Mouse (Mus musculus) limb, embryonic 13.5 days (tissue): ENCODE results near the gene Il24. TPM values are rescaled to one million over a fixed set of nuclear protein-coding genes. Genes with fewer than 3 reads are reported as not detected.

Experiments used
- ATAC-seq: fragments of 200-750 bp; cut with Nextera tagmentation; 2 replicates; pipeline ENCODE4 v1.8.0; 2017; ENCODE audit warnings: low read depth, moderate number of reproducible peaks, moderate TSS enrichment; ENCODE audit not compliant: low FRiP score
- H3K27ac ChIP-seq: fragments of 300-500 bp; sonication (generic); 2 replicates; pipeline ENCODE4 v1.5.1; 2015; ENCODE audit warnings: inconsistent platforms, mild to moderate bottlenecking, moderate library complexity
- H3K27me3 ChIP-seq: fragments of 300-500 bp; sonication (generic); 2 replicates; pipeline ENCODE4 v1.6.1; 2015; ENCODE audit warnings: mild to moderate bottlenecking, inconsistent platforms
- H3K36me3 ChIP-seq: fragments of 300-500 bp; sonication (generic); 2 replicates; pipeline ENCODE4 v1.6.1; 2015; ENCODE audit warnings: inconsistent platforms, mild to moderate bottlenecking, moderate library complexity
- H3K4me1 ChIP-seq: fragments of 300-500 bp; sonication (generic); 2 replicates; pipeline ENCODE4 v1.6.1; 2015; ENCODE audit warnings: inconsistent platforms
- H3K4me2 ChIP-seq: fragments of 300-500 bp; sonication (generic); replicated peaks from 2 replicates; pipeline ENCODE4 v1.6.1; 2015; ENCODE audit warnings: inconsistent platforms, mild to moderate bottlenecking, moderate library complexity
- H3K4me3 ChIP-seq: fragments of 300-500 bp; sonication (generic); 2 replicates; pipeline ENCODE4 v1.5.1; 2015; ENCODE audit warnings: moderate library complexity, mild to moderate bottlenecking, inconsistent platforms
- H3K9ac ChIP-seq: fragments of 300-500 bp; sonication (generic); 2 replicates; pipeline ENCODE4 v1.6.1; 2015; ENCODE audit warnings: mild to moderate bottlenecking, inconsistent platforms
- H3K9me3 ChIP-seq: fragments of 300-500 bp; sonication (generic); 2 replicates; pipeline ENCODE4 v1.6.1; 2016; ENCODE audit warnings: inconsistent platforms
- WGBS: fragments of 180-500 bp; shearing (Covaris S2); methylation state at CpG from one replicate; pipeline ENCODE4 v1.1.7; 2015; 5-methylcytosine and 5-hydroxymethylcytosine counted together
- polyA plus RNA-seq: library from polyadenylated mRNA; unstranded; fragments of >200 nt; fragmentation: Nextera tagmentation; extraction: Ambion mirVana; gene quantifications from 2 replicates; pipeline ENCODE4 v1.2.1, GENCODE M21; 2015

The Il24 gene
- polyA plus RNA-seq, 1 experiment from 2014 or later, result not detected

DNA sequence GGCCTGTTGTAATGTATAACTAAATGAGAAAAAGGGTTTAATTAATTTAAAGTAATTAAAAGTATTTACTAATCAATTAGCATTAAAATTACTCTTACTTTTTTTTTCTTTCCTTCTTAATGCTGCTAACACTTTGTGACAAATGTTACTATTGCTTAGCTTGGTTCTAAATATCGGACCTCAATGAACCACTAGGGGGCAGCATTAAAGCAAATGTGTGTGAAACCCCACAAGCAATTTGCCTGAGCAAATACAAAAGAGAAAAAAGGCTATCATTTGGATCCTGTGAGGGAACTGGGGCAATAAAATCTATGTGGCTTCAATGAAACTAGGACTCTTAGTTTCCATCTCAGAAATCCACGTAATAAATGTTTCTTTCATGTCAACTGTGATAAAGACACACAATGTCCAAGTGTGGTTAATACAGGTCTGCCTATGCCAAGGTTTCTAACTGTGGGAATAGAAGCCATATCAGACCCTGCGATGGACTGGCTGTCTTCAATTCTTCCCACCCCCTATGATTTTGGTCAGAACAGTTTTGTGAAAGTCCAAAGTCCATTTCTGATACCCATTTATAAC lies 10.2 kb downstream of the Il24 start:
- H3K4me1 ChIP-seq, result peaks cover 7% of the 10 kb centered on the region; the same call in 1 of the 2 replicates
- H3K36me3 ChIP-seq, result no peaks in the 10 kb centered on the region
- no peak overlapping the region for H3K4me2 ChIP-seq
- H3K9me3 ChIP-seq, result no peaks in the 10 kb centered on the region
- peaks cover 33% of the 10 kb centered on the region for H3K27me3 ChIP-seq
- ATAC-seq, result no peak
- no peak overlapping the region for H3K4me3 ChIP-seq
- WGBS, result 22% methylated on average over 3 of the region's 3 CpGs
- no peak overlapping the region for H3K9ac ChIP-seq
- no peak overlapping the region for H3K27ac ChIP-seq

DNA sequence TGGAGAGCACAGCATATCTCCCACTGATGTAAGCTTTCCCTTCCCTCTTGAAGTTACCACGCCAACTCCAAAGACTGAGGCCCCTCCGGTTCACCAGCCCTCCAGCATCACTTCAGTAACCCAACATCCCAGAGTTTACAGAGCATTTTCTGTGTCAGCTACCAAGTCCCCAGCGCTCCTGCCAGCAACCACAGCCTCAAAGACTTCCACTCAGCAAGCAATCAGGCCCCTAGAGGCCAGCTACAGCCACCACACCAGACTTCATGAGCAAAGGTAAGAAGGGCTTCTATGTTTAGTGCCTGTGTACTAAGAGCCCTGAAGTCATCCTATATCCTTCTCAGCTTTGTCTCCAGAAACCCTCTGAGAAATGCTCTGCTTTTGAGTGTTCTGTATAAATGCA lies 11.3 kb downstream of the Il24 start:
- H3K4me3 ChIP-seq, result no peak overlapping the region
- H3K4me1 ChIP-seq, result peaks cover 7% of the 10 kb centered on the region; the same call in 1 of the 2 replicates
- no peak overlapping the region for H3K4me2 ChIP-seq
- no peaks in the 10 kb centered on the region for H3K9me3 ChIP-seq
- 63% methylated on average over 3 of the region's 3 CpGs for WGBS
- no peak for ATAC-seq
- H3K27ac ChIP-seq, result no peak overlapping the region
- peaks cover 33% of the 10 kb centered on the region for H3K27me3 ChIP-seq
- no peak overlapping the region for H3K9ac ChIP-seq
- H3K36me3 ChIP-seq, result no peaks in the 10 kb centered on the region

DNA sequence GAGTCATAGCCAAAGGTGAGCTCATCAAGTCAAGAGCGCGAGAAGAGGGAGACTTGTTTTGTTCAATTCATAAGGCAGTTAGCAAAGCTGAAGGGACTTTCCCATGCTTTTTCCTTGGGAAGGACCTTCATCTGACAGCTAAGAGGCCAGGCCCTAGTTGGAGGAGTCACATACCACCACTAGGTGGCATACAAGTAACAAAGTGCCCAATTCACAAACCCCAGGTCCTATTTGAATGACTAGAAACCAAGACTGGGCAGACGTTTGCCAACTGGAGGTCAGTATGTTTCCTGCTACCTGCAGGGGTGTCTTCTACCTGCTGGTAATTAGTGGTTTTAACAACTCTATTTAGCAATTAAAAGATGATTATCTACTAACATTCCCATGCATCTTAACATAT lies 12.1 kb downstream of the Il24 start:
- peaks cover 27% of the 10 kb centered on the region for H3K27me3 ChIP-seq

DNA sequence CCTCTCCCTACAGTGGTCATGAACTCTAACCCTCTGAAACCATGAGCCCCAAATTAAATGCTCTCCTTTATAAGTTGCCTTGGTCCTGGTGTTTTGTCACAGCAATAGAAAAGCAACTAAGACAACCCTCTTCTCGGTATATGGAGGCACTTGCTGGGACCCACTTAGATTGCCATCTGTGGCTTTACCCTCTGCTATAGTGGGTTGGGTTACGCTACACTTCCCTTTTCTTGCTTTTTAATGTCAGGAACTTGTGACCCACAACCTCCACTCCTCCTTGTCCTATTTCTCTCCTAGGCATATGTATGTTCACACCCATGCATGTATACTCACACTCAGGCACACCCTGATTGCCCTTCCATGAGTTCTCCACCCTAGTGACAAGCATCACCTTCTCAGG lies 14.3 kb downstream of the Il24 start:
- no peaks in the 10 kb centered on the region for H3K36me3 ChIP-seq
- ATAC-seq, result no peak
- H3K4me3 ChIP-seq, result no peak overlapping the region
- H3K4me1 ChIP-seq, result peaks cover 2% of the 10 kb centered on the region; the same call in 1 of the 2 replicates
- H3K4me2 ChIP-seq, result no peak overlapping the region
- H3K27me3 ChIP-seq, result peaks cover 9% of the 10 kb centered on the region
- 83% methylated on average over 2 of the region's 2 CpGs for WGBS
- no peak overlapping the region for H3K27ac ChIP-seq
- H3K9me3 ChIP-seq, result no peaks in the 10 kb centered on the region
- no peak overlapping the region for H3K9ac ChIP-seq

More for the DNA sequence above, 12.1 kb downstream of the Il24 start:
- Histone ChIP-seq H3K27ac (no peak overlapping the region), H3K4me1 (peaks cover 7% of the 10 kb centered on the region; the same call in 1 of the 2 replicates), H3K4me3 (no peak overlapping the region), H3K9me3 (no peaks in the 10 kb centered on the region), H3K36me3 (no peaks in the 10 kb centered on the region), H3K4me2 (no peak overlapping the region), H3K9ac (no peak overlapping the region)
- no peak; the same call in 1 of the 2 replicates for ATAC-seq
- WGBS, result 49% methylated on average over 3 of the region's 3 CpGs

DNA sequence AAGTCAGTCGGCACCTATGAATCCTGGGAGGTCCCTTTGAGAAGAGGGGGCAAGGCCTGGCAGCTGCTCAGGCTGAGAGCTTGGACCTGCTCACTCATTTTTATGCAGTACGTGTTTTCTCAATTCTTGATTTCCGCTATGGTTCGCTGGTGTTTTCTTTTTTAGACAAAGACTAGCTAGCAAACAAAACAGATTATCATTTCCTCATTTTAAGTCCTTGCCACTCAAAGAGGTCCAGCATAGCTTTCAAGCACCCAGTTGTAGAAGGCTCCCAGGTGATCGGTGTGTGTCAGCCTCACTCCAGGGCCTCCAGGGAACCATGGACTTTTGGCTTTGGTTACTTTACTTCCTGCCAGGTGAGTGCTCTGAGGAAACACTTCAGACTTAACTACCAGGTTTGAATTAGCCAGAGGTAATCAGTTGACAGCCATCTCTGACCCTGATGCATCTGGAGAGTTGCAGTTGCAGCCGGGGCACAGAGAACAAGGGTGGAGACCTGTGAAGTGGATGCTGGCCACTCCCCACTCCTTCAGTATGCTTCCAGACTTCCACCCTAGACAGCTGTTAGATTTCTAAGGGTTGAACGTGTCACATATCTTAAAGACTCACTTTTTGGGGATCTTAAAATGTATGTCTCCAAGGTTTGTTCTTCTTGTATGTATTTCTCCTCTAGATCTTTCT lies 21.6 kb downstream of the Il24 start, which contains the start of gene Fcmr:
Fcmr (plus strand) TSS at position 129 of the 681 bp plus-strand sequence.
- 75% methylated on average over 7 of the region's 7 CpGs for WGBS
- Histone ChIP-seq H3K27ac (no peak within 1 kb of the TSS), H3K36me3 (no peaks in the 10 kb centered on the region), H3K4me3 (no peak within 1 kb of the TSS), H3K27me3 (no peaks in the 10 kb centered on the region), H3K4me1 (no peaks in the 10 kb centered on the region), H3K9ac (no peak within 1 kb of the TSS), H3K4me2 (no peak within 1 kb of the TSS), H3K9me3 (no peaks in the 10 kb centered on the region)
- ATAC-seq, result no peak

DNA sequence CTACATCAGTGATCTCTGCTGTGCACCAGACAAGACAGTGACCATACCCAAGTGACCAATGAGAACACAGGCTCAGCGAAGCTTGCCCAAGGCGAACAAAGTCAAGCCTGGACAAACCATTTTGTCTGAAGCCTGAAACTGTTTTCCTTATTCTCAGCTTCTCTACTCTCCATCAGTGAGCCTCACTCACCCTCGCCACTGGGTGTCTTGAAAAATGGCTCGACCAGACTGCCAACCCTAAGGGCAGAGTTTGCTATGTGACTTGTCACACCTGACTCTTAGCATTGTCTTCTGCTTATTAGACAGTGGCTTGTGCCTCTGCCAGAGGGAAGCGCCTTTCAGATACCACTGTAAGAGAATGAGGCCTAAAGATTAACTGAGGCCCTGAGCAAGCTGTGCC lies 22.5 kb downstream of the Il24 start:
- H3K4me1 ChIP-seq, result no peaks in the 10 kb centered on the region
- H3K36me3 ChIP-seq, result no peaks in the 10 kb centered on the region
- WGBS, result 91% methylated on average over 5 of the region's 5 CpGs
- no peaks in the 10 kb centered on the region for H3K9me3 ChIP-seq
- no peak overlapping the region for H3K4me3 ChIP-seq
- no peak for ATAC-seq
- H3K4me2 ChIP-seq, result no peak overlapping the region
- no peak overlapping the region for H3K9ac ChIP-seq
- no peak overlapping the region for H3K27ac ChIP-seq
- no peaks in the 10 kb centered on the region for H3K27me3 ChIP-seq

DNA sequence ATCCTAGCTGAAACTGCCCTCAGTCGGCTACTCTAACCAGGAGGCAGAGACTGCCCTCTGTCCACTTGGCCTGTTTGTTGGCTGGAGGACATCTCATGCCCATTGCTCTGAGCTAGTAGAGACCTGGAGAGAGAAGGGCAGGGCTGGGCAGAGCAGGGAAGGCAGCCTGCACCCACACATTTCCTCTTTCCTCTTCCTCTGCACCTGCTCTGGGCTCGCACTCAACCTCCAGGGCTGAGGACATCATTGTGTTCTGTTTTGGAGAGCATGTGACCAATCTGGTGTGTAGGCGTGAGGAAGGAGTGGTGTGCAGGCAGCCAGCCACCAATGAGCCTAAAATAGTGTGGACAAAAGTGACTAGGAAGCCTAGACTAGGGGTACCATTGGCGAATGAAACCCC lies 23.0 kb downstream of the Il24 start:
- 82% methylated on average over 4 of the region's 4 CpGs for WGBS
- ATAC-seq, result no peak

DNA sequence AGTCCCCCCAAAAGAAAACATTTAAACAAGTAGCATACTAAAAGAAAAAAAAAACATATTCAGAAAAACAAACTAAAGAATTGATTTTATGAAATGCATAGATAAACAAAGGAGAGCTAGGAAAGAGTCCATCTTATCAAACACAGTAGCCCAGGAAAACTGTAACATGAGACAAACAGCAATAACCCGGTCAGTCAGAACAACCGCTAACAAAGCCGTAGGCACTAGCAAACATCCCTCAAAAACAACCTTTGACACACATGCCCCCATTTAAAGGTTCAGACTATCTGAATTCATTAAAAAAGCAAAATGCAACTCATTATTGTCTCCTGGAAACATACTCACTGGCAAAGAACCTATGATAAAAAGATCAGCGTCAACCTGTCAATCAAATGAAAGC lies 29.8 kb downstream of the Il24 start:
- no peaks in the 10 kb centered on the region for H3K9me3 ChIP-seq
- no peak for ATAC-seq
- no peaks in the 10 kb centered on the region for H3K36me3 ChIP-seq
- no peak overlapping the region for H3K27ac ChIP-seq
- no peak overlapping the region for H3K4me3 ChIP-seq
- H3K4me2 ChIP-seq, result no peak overlapping the region
- no peaks in the 10 kb centered on the region for H3K27me3 ChIP-seq
- H3K4me1 ChIP-seq, result no peaks in the 10 kb centered on the region
- 77% methylated on average over 4 of the region's 4 CpGs for WGBS
- H3K9ac ChIP-seq, result no peak overlapping the region

More for the DNA sequence above, 23.0 kb downstream of the Il24 start:
- Histone ChIP-seq H3K27ac (no peak overlapping the region), H3K4me2 (no peak overlapping the region), H3K4me3 (no peak overlapping the region), H3K9me3 (no peaks in the 10 kb centered on the region), H3K9ac (no peak overlapping the region), H3K4me1 (no peaks in the 10 kb centered on the region), H3K36me3 (no peaks in the 10 kb centered on the region), H3K27me3 (no peaks in the 10 kb centered on the region)

DNA sequence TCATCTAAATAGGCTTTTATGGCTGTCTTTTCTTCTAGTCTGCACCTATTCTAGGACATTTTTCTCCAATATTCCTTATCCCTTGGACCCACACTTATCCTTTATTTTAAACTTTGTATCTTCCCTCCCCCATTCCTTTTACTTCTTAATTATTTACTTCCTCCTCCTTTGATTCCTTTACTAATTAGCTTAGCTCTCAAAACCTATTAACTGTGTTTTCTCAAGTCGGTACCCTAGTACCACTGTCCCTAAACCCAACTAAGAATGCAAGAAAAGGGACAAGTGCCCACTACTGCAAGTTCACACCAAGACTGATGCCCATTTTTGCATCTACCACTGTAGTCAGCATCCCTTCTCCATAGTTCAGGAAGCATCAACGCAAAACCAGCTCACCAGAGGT lies 31.5 kb downstream of the Il24 start:
- H3K9me3 ChIP-seq, result no peaks in the 10 kb centered on the region
- H3K4me2 ChIP-seq, result no peak overlapping the region
- no peak overlapping the region for H3K4me3 ChIP-seq
- no peak for ATAC-seq
- H3K27ac ChIP-seq, result no peak overlapping the region
- H3K4me1 ChIP-seq, result no peaks in the 10 kb centered on the region
- H3K36me3 ChIP-seq, result no peaks in the 10 kb centered on the region
- no peak overlapping the region for H3K9ac ChIP-seq
- WGBS, result 78% methylated on average over 2 of the region's 2 CpGs
- H3K27me3 ChIP-seq, result no peaks in the 10 kb centered on the region

DNA sequence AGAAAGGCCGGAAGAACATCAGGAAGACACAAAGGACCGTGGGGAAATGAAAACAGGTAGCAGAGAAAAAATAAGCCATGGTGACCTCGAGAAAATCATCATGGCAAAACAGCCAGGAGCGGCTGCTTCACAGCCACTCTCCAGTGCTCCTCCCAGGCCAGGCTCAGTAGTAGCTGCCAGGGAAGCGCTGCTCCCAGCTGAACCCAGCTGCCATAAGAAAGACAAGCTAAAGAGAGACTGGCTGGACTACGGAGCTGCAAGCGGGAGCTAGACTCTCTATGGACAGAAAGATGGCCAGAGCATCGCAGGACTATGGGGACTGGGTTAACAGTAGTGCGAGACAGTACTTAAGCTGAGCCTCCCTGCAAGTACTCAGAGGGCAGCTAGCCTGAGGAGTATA lies 32.4 kb downstream of the Il24 start:
- no peaks in the 10 kb centered on the region for H3K27me3 ChIP-seq
- no peak for ATAC-seq
- WGBS, result 87% methylated on average over 9 of the region's 9 CpGs

DNA sequence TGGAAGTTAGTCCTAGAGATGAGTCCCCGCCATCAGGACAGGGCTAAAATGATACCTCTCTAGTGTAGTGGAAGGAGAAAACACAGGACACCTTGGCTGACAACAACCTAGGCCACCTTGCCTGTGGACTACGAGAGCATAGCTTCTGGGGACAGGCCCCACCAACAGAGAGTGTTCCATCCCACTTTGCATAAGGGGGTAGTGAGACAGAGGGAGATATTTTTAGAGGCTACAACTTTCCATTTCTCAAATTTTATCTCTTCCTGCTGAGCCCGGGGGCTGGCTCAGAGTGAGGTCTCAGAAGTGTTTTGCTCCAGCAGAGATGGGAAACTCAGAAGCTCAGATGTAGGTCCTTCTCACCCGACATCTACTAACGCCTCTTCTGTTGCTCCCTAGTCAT lies 36.8 kb downstream of the Il24 start:
- Histone ChIP-seq H3K4me3 (no peak overlapping the region), H3K9ac (no peak overlapping the region), H3K36me3 (no peaks in the 10 kb centered on the region), H3K27ac (no peak overlapping the region), H3K4me1 (no peaks in the 10 kb centered on the region), H3K4me2 (no peak overlapping the region), H3K9me3 (no peaks in the 10 kb centered on the region), H3K27me3 (no peaks in the 10 kb centered on the region)
- ATAC-seq, result no peak
- WGBS, result 84% methylated on average over 5 of the region's 5 CpGs

More for the DNA sequence above, 32.4 kb downstream of the Il24 start:
- Histone ChIP-seq H3K9ac (no peak overlapping the region), H3K27ac (no peak overlapping the region), H3K4me2 (no peak overlapping the region), H3K4me1 (no peaks in the 10 kb centered on the region), H3K36me3 (no peaks in the 10 kb centered on the region), H3K4me3 (no peak overlapping the region), H3K9me3 (no peaks in the 10 kb centered on the region)

DNA sequence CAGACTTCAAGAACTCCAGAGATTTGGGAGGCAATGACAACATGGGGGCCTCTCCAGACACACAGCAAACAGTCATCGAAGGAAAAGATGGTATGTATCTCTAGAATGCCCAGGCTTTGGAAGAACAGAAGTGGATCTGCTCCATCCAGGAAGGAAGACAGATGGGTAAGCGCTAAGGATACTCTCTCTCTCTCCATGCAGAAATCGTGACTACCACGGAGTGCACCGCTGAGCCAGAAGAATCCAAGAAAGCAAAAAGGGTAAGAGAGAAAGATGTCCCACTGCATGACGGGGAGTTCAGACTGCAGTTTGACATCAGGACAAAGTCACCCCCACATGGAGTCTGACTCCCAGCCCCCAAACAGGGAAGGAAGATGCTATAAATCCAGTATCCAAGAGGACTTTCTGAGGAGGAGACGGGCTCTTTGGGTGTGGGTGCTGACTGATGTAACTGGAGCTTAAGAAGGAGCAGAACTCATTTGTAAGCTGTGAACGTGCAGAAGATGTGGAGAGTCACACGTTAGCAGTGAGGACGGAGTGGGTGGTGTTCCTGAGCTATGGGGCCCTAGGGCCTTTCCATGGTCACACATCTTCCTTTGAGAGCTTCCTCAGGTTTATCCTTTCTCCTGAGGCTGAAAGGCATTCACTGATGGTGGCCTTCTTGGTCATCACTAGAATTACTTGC lies 37.6 kb downstream of the Il24 start:
- Histone ChIP-seq H3K27me3 (no peaks in the 10 kb centered on the region), H3K9ac (no peak overlapping the region), H3K4me1 (no peaks in the 10 kb centered on the region), H3K36me3 (no peaks in the 10 kb centered on the region), H3K4me3 (no peak overlapping the region), H3K9me3 (no peaks in the 10 kb centered on the region), H3K27ac (no peak overlapping the region), H3K4me2 (no peak overlapping the region)
- ATAC-seq, result no peak
- 90% methylated on average over 10 of the region's 10 CpGs for WGBS
